Mouse (Mus musculus): ENCODE measurements around the gene Nit2. TPM values are rescaled to one million over a fixed set of nuclear protein-coding genes. Genes with fewer than 3 reads are reported as not detected.
A peak's percentile ranks its signal among the peaks of the same experiment; 100 is the strongest.
"Not testable (repeated sequence)": the region's sequence is repeated elsewhere in the genome, so short reads cannot be mapped to it uniquely, and the experiment has no call there.

Gene Nit2
- total RNA-seq (2017), result 11.8 and 17.1 TPM in 2 replicates

GRCm38 (mm10) chr16:57166611-57167513 is at the start of gene Nit2:
Nit2 (minus strand) TSS chr16:57167341.
- peak; percentile 91 for ATAC-seq (ENCODE audit: extremely low read depth, insufficient number of reproducible peaks, low FRiP score, poor library complexity, severe bottlenecking)

- ATAC-seq (ENCODE audit: extremely low read depth, insufficient number of reproducible peaks, low FRiP score, poor library complexity, severe bottlenecking), result peak; percentile 86
Measured at GRCm38 (mm10) chr16:57215957-57216356, 48.8 kb upstream of the Nit2 start.

- ATAC-seq (ENCODE audit: extremely low read depth, insufficient number of reproducible peaks, low FRiP score, poor library complexity, severe bottlenecking), result peak; percentile 79
Measured at GRCm38 (mm10) chr16:57211037-57211436, 43.9 kb upstream of the Nit2 start.

- no peak for ATAC-seq (ENCODE audit: extremely low read depth, insufficient number of reproducible peaks, low FRiP score, poor library complexity, severe bottlenecking)
Measured at GRCm38 (mm10) chr16:57208342-57208741, 41.2 kb upstream of the Nit2 start.

- ATAC-seq (ENCODE audit: extremely low read depth, insufficient number of reproducible peaks, low FRiP score, poor library complexity, severe bottlenecking), result no peak
Measured at GRCm38 (mm10) chr16:57197281-57197680, 30.1 kb upstream of the Nit2 start.

GRCm38 (mm10) chr16:57196590-57196989 is 29.4 kb upstream of the Nit2 start:
- ATAC-seq (ENCODE audit: extremely low read depth, insufficient number of reproducible peaks, low FRiP score, poor library complexity, severe bottlenecking), result peak; percentile 30

- no peak for ATAC-seq (ENCODE audit: extremely low read depth, insufficient number of reproducible peaks, low FRiP score, poor library complexity, severe bottlenecking)
Measured at GRCm38 (mm10) chr16:57191214-57191613, 24.1 kb upstream of the Nit2 start.

GRCm38 (mm10) chr16:57190390-57190789 is 23.2 kb upstream of the Nit2 start:
- no peak for ATAC-seq (ENCODE audit: extremely low read depth, insufficient number of reproducible peaks, low FRiP score, poor library complexity, severe bottlenecking)

- peak; percentile 98 for ATAC-seq (ENCODE audit: extremely low read depth, insufficient number of reproducible peaks, low FRiP score, poor library complexity, severe bottlenecking)
Measured at GRCm38 (mm10) chr16:57189493-57189892, 22.4 kb upstream of the Nit2 start.

GRCm38 (mm10) chr16:57186618-57187017 is 19.5 kb upstream of the Nit2 start:
- no peak for ATAC-seq (ENCODE audit: extremely low read depth, insufficient number of reproducible peaks, low FRiP score, poor library complexity, severe bottlenecking)

GRCm38 (mm10) chr16:57182037-57182436 is 14.9 kb upstream of the Nit2 start:
- no peak for ATAC-seq (ENCODE audit: extremely low read depth, insufficient number of reproducible peaks, low FRiP score, poor library complexity, severe bottlenecking)

GRCm38 (mm10) chr16:57181180-57181579 is 14.0 kb upstream of the Nit2 start:
- ATAC-seq (ENCODE audit: extremely low read depth, insufficient number of reproducible peaks, low FRiP score, poor library complexity, severe bottlenecking), result no peak

- no peak for ATAC-seq (ENCODE audit: extremely low read depth, insufficient number of reproducible peaks, low FRiP score, poor library complexity, severe bottlenecking)
Measured at GRCm38 (mm10) chr16:57177664-57178063, 10.5 kb upstream of the Nit2 start.

GRCm38 (mm10) chr16:57177254-57177653 is 10.1 kb upstream of the Nit2 start:
- ATAC-seq (ENCODE audit: extremely low read depth, insufficient number of reproducible peaks, low FRiP score, poor library complexity, severe bottlenecking), result peak; percentile 80; the same call in 1 of the 2 replicates

GRCm38 (mm10) chr16:57176276-57176675 is 9.1 kb upstream of the Nit2 start:
- ATAC-seq (ENCODE audit: extremely low read depth, insufficient number of reproducible peaks, low FRiP score, poor library complexity, severe bottlenecking), result no peak

- ATAC-seq (ENCODE audit: extremely low read depth, insufficient number of reproducible peaks, low FRiP score, poor library complexity, severe bottlenecking), result no peak
Measured at GRCm38 (mm10) chr16:57175751-57176150, 8.6 kb upstream of the Nit2 start.

GRCm38 (mm10) chr16:57174480-57174879 is 7.3 kb upstream of the Nit2 start:
- ATAC-seq (ENCODE audit: extremely low read depth, insufficient number of reproducible peaks, low FRiP score, poor library complexity, severe bottlenecking), result not testable (repeated sequence)

GRCm38 (mm10) chr16:57171570-57171969 is 4.4 kb upstream of the Nit2 start:
- ATAC-seq (ENCODE audit: extremely low read depth, insufficient number of reproducible peaks, low FRiP score, poor library complexity, severe bottlenecking), result no peak

GRCm38 (mm10) chr16:57171161-57171560 is 4.0 kb upstream of the Nit2 start:
- no peak for ATAC-seq (ENCODE audit: extremely low read depth, insufficient number of reproducible peaks, low FRiP score, poor library complexity, severe bottlenecking)

- no peak for ATAC-seq (ENCODE audit: extremely low read depth, insufficient number of reproducible peaks, low FRiP score, poor library complexity, severe bottlenecking)
Measured at GRCm38 (mm10) chr16:57168236-57168635, 1.1 kb upstream of the Nit2 start.

GRCm38 (mm10) chr16:57167514-57167912 is 372 bp upstream of the Nit2 start:
- no peak for ATAC-seq (ENCODE audit: extremely low read depth, insufficient number of reproducible peaks, low FRiP score, poor library complexity, severe bottlenecking)
